Mouse (Mus musculus): ENCODE measurements around the gene Fstl4. TPM values are rescaled to one million over a fixed set of nuclear protein-coding genes. Genes with fewer than 3 reads are reported as not detected.

Fstl4 gene
- polyA plus RNA-seq, 1 experiment from 2014 or later = 8.5 TPM

DNA sequence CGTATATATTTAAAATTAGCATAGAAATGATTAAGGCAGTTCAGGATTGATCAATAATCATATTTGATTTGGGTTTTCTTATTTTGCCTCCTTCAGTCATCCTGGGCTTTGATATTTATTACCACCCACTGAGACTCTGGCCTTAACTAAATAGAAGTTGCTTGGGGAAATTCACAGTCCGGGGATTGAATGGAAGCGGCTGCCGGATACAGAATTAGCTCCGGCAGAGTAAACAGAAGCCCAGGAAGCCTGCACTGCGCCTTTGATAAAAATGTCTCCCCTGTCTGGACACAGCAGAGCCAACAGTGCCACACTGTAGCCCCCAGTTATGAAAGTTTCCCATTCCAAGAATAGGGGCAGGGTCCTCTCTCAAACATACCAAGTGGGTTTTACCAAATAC lies 282.4 kb downstream of the Fstl4 start:
- Histone ChIP-seq H3K27me3 (ENCODE audit: insufficient read depth, low read length) (no peaks in the 10 kb centered on the region), H3K27ac (ENCODE audit: low read depth) (no peak overlapping the region), H3K4me1 (ENCODE audit: insufficient read depth) (no peaks in the 10 kb centered on the region), H3K4me2 (no peak overlapping the region), H3K4me3 (ENCODE audit: low read depth, low read length) (no peak overlapping the region), H3K36me3 (ENCODE audit: insufficient read depth) (no peaks in the 10 kb centered on the region), H3K9me3 (ENCODE audit: low read depth, low read length) (no peaks in the 10 kb centered on the region), H3K9ac (no peak overlapping the region)
- ATAC-seq (ENCODE audit: insufficient read depth) (no peak), DNase-seq (peak; percentile 48)
- TF ChIP-seq CTCF (IDR thresholded peaks at IDR 0.05; ENCODE audit: low read depth) = no peak
- WGBS = 27% methylated on average over 6 of the region's 6 CpGs

DNA sequence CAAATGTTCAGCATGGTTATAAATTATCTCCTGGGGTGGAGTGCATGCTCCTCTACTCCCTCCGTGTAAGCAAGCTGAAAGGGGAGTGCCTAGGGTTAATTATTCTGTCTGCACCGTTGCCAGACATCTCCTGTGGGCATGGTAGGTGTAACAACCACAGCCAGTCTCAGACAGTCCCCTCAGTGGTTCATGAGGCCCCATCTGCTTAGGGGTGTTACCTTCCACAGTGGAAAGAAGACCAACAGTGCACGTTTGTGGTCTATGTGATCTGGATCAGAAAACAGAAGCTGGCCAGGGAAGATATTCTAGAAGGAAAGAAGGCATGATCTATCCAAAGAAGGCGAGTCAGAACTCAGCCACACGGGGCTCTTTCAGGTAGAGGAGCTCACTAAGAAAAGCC lies 289.7 kb downstream of the Fstl4 start:
- 55% methylated on average over 5 of the region's 5 CpGs for WGBS
- ATAC-seq (ENCODE audit: insufficient read depth) (no peak), DNase-seq (no peak)

DNA sequence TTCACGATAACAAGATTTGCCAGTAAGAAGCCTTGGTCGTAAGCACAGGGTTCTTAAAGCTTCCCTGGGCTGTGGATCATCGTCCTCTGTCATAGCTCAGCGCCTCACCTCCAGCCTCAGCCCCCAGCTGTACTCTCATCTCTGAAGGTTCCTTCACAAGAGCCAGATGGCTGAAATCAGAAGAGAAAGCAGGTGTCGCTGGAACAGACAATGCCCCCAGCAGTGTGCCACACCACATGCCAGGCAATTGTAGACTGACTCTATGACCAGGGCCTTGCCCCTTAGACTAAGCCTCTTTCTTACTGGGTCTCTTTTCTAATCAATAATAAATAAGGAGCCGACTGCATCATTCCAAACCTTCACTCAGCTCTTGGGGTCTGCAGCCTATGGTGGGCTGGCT lies 291.5 kb downstream of the Fstl4 start:
- Histone ChIP-seq H3K4me3 (ENCODE audit: low read depth, low read length) (no peak overlapping the region), H3K4me2 (no peak overlapping the region), H3K9ac (no peak overlapping the region), H3K27ac (ENCODE audit: low read depth) (no peak overlapping the region), H3K9me3 (ENCODE audit: low read depth, low read length) (no peaks in the 10 kb centered on the region), H3K4me1 (ENCODE audit: insufficient read depth) (0 out of 2 replicates have a peak, but pooled peaks cover 3% of the 10 kb centered on the region), H3K36me3 (ENCODE audit: insufficient read depth) (no peaks in the 10 kb centered on the region), H3K27me3 (ENCODE audit: insufficient read depth, low read length) (no peaks in the 10 kb centered on the region)
- TF ChIP-seq CTCF (IDR thresholded peaks at IDR 0.05; ENCODE audit: low read depth) = no peak
- WGBS = 89% methylated on average over 6 of the region's 6 CpGs
- DNase-seq = no peak
- ATAC-seq (ENCODE audit: insufficient read depth) = no peak

More for the DNA sequence above, 289.7 kb downstream of the Fstl4 start:
- H3K4me2 ChIP-seq = no peak overlapping the region
- 0 out of 2 replicates have a peak, but pooled peaks cover 3% of the 10 kb centered on the region for H3K4me1 ChIP-seq (ENCODE audit: insufficient read depth)
- no peak overlapping the region for H3K9ac ChIP-seq
- H3K36me3 ChIP-seq (ENCODE audit: insufficient read depth) = no peaks in the 10 kb centered on the region
- no peaks in the 10 kb centered on the region for H3K9me3 ChIP-seq (ENCODE audit: low read depth, low read length)
- no peaks in the 10 kb centered on the region for H3K27me3 ChIP-seq (ENCODE audit: insufficient read depth, low read length)
- no peak overlapping the region for H3K4me3 ChIP-seq (ENCODE audit: low read depth, low read length)
- H3K27ac ChIP-seq (ENCODE audit: low read depth) = no peak overlapping the region
- TF ChIP-seq CTCF (IDR thresholded peaks at IDR 0.05; ENCODE audit: low read depth) = no peak

DNA sequence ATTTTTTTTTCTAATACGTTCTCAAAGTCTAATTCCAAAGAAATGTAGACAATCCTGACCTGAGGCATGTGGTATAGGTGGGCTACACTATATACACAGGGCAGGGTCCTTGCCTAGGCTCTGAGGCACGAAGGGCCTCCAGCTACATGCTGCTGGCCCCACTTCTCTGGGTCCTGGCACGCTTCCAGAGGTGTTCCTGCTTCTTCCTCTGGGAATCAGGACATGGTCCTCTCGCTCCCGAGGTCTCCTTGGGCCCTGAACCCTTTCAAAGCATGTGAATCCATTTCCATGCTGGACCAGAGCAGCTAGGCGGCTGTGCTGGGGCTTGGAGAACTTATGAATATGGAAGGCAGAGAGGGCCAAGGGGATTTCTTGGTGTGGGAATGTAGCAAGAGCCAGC lies 292.3 kb downstream of the Fstl4 start:
- Histone ChIP-seq H3K27me3 (ENCODE audit: insufficient read depth, low read length) (no peaks in the 10 kb centered on the region), H3K9me3 (ENCODE audit: low read depth, low read length) (no peaks in the 10 kb centered on the region), H3K27ac (ENCODE audit: low read depth) (no peak overlapping the region), H3K4me3 (ENCODE audit: low read depth, low read length) (no peak overlapping the region), H3K4me2 (no peak overlapping the region), H3K36me3 (ENCODE audit: insufficient read depth) (no peaks in the 10 kb centered on the region), H3K4me1 (ENCODE audit: insufficient read depth) (0 out of 2 replicates have a peak, but pooled peaks cover 3% of the 10 kb centered on the region), H3K9ac (no peak overlapping the region)
- WGBS = 74% methylated on average over 6 of the region's 6 CpGs
- TF ChIP-seq CTCF (IDR thresholded peaks at IDR 0.05; ENCODE audit: low read depth) = no peak
- ATAC-seq (ENCODE audit: insufficient read depth) (no peak), DNase-seq (no peak)

DNA sequence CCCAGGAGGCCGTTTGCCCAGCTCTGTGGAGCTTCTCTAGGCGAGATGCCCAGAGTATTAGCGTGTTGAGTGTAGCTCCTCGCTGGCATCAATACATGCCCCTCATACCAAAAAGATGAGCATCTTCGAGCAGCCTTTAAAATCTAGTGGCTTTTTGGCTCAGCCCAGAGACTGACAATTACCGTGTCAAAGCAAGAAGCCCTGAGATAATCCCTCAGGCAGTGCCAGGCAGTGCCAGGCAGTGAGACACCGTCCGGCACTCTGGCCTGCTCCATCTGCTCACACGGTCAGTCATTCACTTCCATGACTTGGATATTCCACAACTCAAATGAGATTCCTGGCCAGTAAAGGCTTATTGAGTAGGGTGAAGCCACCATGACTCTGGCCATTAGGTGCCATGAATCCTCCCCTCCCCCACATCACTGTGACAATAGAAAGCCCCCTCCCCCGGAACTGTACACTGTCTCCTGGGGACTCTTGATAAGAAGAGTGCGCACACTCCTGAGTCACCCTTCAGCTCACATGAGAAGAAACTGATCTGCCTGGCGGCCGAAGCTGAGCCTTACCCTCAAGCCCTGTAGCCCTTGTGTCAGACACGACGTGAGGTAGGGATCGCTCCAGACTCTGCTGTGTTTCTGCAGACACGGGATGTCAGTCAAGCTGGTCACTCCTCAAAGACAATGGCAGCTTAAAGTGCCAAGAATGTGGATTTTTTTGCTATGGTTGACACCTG lies 293.6 kb downstream of the Fstl4 start:
- no peak for TF ChIP-seq CTCF (IDR thresholded peaks at IDR 0.05; ENCODE audit: low read depth)
- Histone ChIP-seq H3K36me3 (ENCODE audit: insufficient read depth) (no peaks in the 10 kb centered on the region), H3K9ac (no peak overlapping the region), H3K4me1 (ENCODE audit: insufficient read depth) (0 out of 2 replicates have a peak, but pooled peaks cover 3% of the 10 kb centered on the region), H3K27me3 (ENCODE audit: insufficient read depth, low read length) (no peaks in the 10 kb centered on the region), H3K9me3 (ENCODE audit: low read depth, low read length) (no peaks in the 10 kb centered on the region), H3K4me3 (ENCODE audit: low read depth, low read length) (no peak overlapping the region), H3K27ac (ENCODE audit: low read depth) (no peak overlapping the region), H3K4me2 (no peak overlapping the region)
- no peak for DNase-seq
- WGBS = 64% methylated on average over 17 of the region's 17 CpGs
- no peak; the same call in 1 of the 2 replicates for ATAC-seq (ENCODE audit: insufficient read depth)

DNA sequence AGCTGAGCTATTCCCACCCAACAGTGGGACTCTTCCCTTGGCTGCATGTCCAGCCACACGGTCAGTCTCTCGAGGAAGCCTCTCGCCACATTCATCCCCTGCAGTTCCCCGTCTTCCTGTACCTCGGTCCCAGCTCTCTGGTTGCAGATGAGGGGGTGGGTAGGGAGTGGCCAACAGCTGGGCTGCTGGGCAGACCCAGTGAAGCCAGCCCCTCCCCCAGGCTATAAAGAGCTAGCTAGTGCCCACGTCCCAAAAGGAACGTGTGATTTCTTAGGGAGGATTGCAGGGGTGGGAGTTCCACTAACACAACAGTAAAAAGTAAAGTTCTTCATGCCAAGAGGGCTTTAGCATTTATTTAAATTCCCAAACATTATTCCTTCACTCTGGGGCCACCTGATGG lies 294.1 kb downstream of the Fstl4 start:
- 18% methylated on average over 7 of the region's 7 CpGs for WGBS
- ATAC-seq (ENCODE audit: insufficient read depth) = peak; percentile 44; the same call in 1 of the 2 replicates
- Histone ChIP-seq H3K27me3 (ENCODE audit: insufficient read depth, low read length) (no peaks in the 10 kb centered on the region), H3K4me1 (ENCODE audit: insufficient read depth) (0 out of 2 replicates have a peak, but pooled peaks cover 3% of the 10 kb centered on the region), H3K9me3 (ENCODE audit: low read depth, low read length) (no peaks in the 10 kb centered on the region), H3K9ac (no peak overlapping the region), H3K4me3 (ENCODE audit: low read depth, low read length) (no peak overlapping the region), H3K36me3 (ENCODE audit: insufficient read depth) (no peaks in the 10 kb centered on the region), H3K4me2 (no peak overlapping the region), H3K27ac (ENCODE audit: low read depth) (no peak overlapping the region)
- no peak for TF ChIP-seq CTCF (IDR thresholded peaks at IDR 0.05; ENCODE audit: low read depth)
- no peak for DNase-seq

DNA sequence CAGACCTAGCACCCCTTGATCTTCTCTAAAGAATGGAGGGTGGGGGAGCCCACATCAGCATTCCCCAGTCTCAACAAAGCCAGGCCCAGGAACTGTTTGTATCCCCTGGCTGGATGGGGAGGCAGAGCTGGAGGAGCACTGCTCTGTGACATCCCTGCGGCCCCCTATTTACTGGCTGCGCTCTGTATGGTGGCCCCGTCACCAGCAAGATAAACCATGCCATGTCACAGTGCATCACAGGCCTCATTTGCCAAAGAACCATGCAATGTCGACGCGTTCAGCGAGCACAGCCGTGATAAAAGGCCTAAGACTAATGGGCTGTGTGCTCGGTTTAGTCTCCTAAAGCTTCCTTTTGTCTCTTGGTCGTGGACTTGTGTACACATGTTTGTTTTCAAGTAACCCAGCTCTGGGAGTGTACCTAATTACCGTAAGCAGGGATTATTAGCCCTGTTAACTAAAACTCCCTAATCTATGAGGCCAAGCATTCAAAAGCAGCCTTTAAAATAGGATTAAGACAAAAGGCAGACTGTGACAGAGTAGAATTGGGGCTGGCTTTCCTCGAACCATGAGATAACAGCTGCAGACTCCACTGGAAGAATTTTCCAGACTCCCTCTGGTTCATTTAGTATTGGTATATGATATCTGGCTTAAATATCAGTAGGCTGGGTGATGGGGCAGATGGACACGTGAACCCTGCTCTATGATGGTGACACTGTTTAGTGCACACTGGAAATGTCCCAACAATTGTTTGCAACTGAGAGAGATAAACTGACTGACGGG lies 303.5 kb downstream of the Fstl4 start:
- H3K4me2 ChIP-seq = no peak overlapping the region
- no peak for TF ChIP-seq CTCF (IDR thresholded peaks at IDR 0.05; ENCODE audit: low read depth)
- H3K36me3 ChIP-seq (ENCODE audit: insufficient read depth) = no peaks in the 10 kb centered on the region
- H3K9me3 ChIP-seq (ENCODE audit: low read depth, low read length) = no peaks in the 10 kb centered on the region
- 45% methylated on average over 14 of the region's 14 CpGs for WGBS
- ATAC-seq (ENCODE audit: insufficient read depth) = no peak
- no peaks in the 10 kb centered on the region for H3K27me3 ChIP-seq (ENCODE audit: insufficient read depth, low read length)
- H3K4me3 ChIP-seq (ENCODE audit: low read depth, low read length) = no peak overlapping the region
- H3K27ac ChIP-seq (ENCODE audit: low read depth) = no peak overlapping the region
- no peak for DNase-seq
- no peak overlapping the region for H3K9ac ChIP-seq
- no peaks in the 10 kb centered on the region for H3K4me1 ChIP-seq (ENCODE audit: insufficient read depth)

All from lung, embryonic 14.5 days (tissue).